Mouse (Mus musculus): ENCODE results near the gene Sh3kbp1. TPM values are rescaled to one million over a fixed set of nuclear protein-coding genes. Genes with fewer than 3 reads are reported as not detected.

Gene Sh3kbp1
- polyA plus RNA-seq, 2 experiments, result 26.7 to 49.8 TPM

DNA sequence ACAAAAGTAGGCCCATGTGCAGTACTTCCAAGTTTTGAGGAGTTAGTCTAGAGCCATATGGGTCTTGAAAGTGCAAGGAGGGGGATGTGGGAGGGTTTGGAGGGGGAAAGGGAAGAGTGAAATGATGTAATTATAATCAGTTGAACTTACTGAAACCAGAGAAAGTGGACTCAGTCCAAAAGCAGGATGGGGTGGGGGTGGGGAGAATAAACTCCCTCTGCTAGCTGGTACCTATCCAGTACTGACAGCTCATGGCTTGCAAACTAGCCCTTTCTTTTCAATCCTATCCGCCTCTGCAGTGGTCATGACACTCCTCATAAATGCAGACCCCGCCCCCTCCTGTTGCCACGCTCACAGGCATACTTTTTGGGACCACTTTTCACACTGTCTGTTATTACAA, 283.5 kb downstream of the Sh3kbp1 start:
- Histone ChIP-seq H3K4me1 (ENCODE audit: control insufficient read depth, insufficient read depth, low read length) (no peaks in the 10 kb centered on the region), H3K4me2 (replicated peaks; ENCODE audit: low read depth, low read length, severe bottlenecking) (no peak overlapping the region), H3K9ac (ENCODE audit: low read depth, low read length, severe bottlenecking) (no peak overlapping the region), H3K27ac (replicated peaks; ENCODE audit: low read depth, low read length) (peak overlapping the region; percentile 33; the same call in 1 of the 2 replicates), H3K4me3 (replicated peaks; ENCODE audit: low read length) (no peak overlapping the region), H3K27me3 (ENCODE audit: control insufficient read depth, insufficient read depth, low read length) (no peaks in the 10 kb centered on the region), H3K9me3 (ENCODE audit: control insufficient read depth, low read length) (no peaks in the 10 kb centered on the region), H3K36me3 (ENCODE audit: control insufficient read depth, insufficient read depth, low read length) (no peaks in the 10 kb centered on the region)
- WGBS, result 59% methylated on average over 3 of the region's 3 CpGs
- TF ChIP-seq POLR2A (IDR thresholded peaks at IDR 0.05; ENCODE audit: borderline replicate concordance, extremely low read depth, insufficient read depth, insufficient read length), result no peak
- DNase-seq (ENCODE audit: low spot score) (peak; percentile 25), ATAC-seq (ENCODE audit: low FRiP score, low read depth) (peak; percentile 74)

GRCm38 (mm10) chrX:159911613-159912012, 284.5 kb downstream of the Sh3kbp1 start:
- WGBS, result 86% methylated on average over 4 of the region's 4 CpGs
- no peak overlapping the region for H3K9ac ChIP-seq (ENCODE audit: low read depth, low read length, severe bottlenecking)
- DNase-seq (ENCODE audit: low spot score), result no peak
- no peaks in the 10 kb centered on the region for H3K27me3 ChIP-seq (ENCODE audit: control insufficient read depth, insufficient read depth, low read length)
- H3K36me3 ChIP-seq (ENCODE audit: control insufficient read depth, insufficient read depth, low read length), result no peaks in the 10 kb centered on the region
- no peaks in the 10 kb centered on the region for H3K4me1 ChIP-seq (ENCODE audit: control insufficient read depth, insufficient read depth, low read length)
- no peak overlapping the region for H3K4me2 ChIP-seq (replicated peaks; ENCODE audit: low read depth, low read length, severe bottlenecking)
- no peak for ATAC-seq (ENCODE audit: low FRiP score, low read depth)
- TF ChIP-seq POLR2A (IDR thresholded peaks at IDR 0.05; ENCODE audit: borderline replicate concordance, extremely low read depth, insufficient read depth, insufficient read length), result no peak
- H3K9me3 ChIP-seq (ENCODE audit: control insufficient read depth, low read length), result no peaks in the 10 kb centered on the region
- H3K4me3 ChIP-seq (replicated peaks; ENCODE audit: low read length), result no peak overlapping the region
- no peak overlapping the region for H3K27ac ChIP-seq (replicated peaks; ENCODE audit: low read depth, low read length)

DNA sequence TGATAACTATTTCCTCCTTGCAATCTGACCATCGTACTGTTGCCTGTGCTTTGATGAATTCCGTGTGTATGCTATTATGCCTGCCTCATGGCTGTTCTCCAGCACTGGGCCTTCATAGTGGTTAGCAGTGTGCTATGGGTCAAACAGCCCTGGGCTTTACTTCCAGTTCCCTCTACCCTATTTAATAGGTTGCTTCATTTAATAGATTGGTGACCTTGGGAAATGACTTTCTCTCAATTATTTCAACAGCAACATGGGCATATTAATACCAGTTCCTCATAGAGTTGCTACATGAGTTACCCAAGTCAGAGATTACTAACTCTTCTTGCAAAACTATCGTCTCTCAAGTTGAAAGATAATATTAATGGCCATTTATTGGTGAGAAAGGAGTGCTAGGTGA, 285.0 kb downstream of the Sh3kbp1 start:
- Histone ChIP-seq H3K4me2 (replicated peaks; ENCODE audit: low read depth, low read length, severe bottlenecking) (no peak overlapping the region), H3K27me3 (ENCODE audit: control insufficient read depth, insufficient read depth, low read length) (no peaks in the 10 kb centered on the region), H3K9me3 (ENCODE audit: control insufficient read depth, low read length) (no peaks in the 10 kb centered on the region), H3K9ac (ENCODE audit: low read depth, low read length, severe bottlenecking) (no peak overlapping the region), H3K27ac (replicated peaks; ENCODE audit: low read depth, low read length) (no peak overlapping the region), H3K36me3 (ENCODE audit: control insufficient read depth, insufficient read depth, low read length) (no peaks in the 10 kb centered on the region), H3K4me3 (replicated peaks; ENCODE audit: low read length) (no peak overlapping the region), H3K4me1 (ENCODE audit: control insufficient read depth, insufficient read depth, low read length) (no peaks in the 10 kb centered on the region)
- ATAC-seq (ENCODE audit: low FRiP score, low read depth), result no peak
- WGBS, result 61% methylated on average over 3 of the region's 3 CpGs
- no peak for DNase-seq (ENCODE audit: low spot score)
- no peak for TF ChIP-seq POLR2A (IDR thresholded peaks at IDR 0.05; ENCODE audit: borderline replicate concordance, extremely low read depth, insufficient read depth, insufficient read length)

- Histone ChIP-seq H3K4me1 (ENCODE audit: control insufficient read depth, insufficient read depth, low read length) (no peaks in the 10 kb centered on the region), H3K27ac (replicated peaks; ENCODE audit: low read depth, low read length) (no peak overlapping the region), H3K9ac (ENCODE audit: low read depth, low read length, severe bottlenecking) (no peak overlapping the region), H3K9me3 (ENCODE audit: control insufficient read depth, low read length) (no peaks in the 10 kb centered on the region), H3K27me3 (ENCODE audit: control insufficient read depth, insufficient read depth, low read length) (no peaks in the 10 kb centered on the region), H3K36me3 (ENCODE audit: control insufficient read depth, insufficient read depth, low read length) (no peaks in the 10 kb centered on the region), H3K4me3 (replicated peaks; ENCODE audit: low read length) (no peak overlapping the region), H3K4me2 (replicated peaks; ENCODE audit: low read depth, low read length, severe bottlenecking) (no peak overlapping the region)
- ATAC-seq (ENCODE audit: low FRiP score, low read depth) (no peak), DNase-seq (ENCODE audit: low spot score) (no peak)
- no peak for TF ChIP-seq POLR2A (IDR thresholded peaks at IDR 0.05; ENCODE audit: borderline replicate concordance, extremely low read depth, insufficient read depth, insufficient read length)
- 58% methylated on average over 3 of the region's 3 CpGs for WGBS
Measured at GRCm38 (mm10) chrX:159913489-159913888, 286.4 kb downstream of the Sh3kbp1 start.

GRCm38 (mm10) chrX:159915125-159915524, 288.1 kb downstream of the Sh3kbp1 start:
- H3K4me2 ChIP-seq (replicated peaks; ENCODE audit: low read depth, low read length, severe bottlenecking), result no peak overlapping the region
- ATAC-seq (ENCODE audit: low FRiP score, low read depth) (no peak), DNase-seq (ENCODE audit: low spot score) (no peak)
- H3K9ac ChIP-seq (ENCODE audit: low read depth, low read length, severe bottlenecking), result no peak overlapping the region
- H3K4me1 ChIP-seq (ENCODE audit: control insufficient read depth, insufficient read depth, low read length), result no peaks in the 10 kb centered on the region
- no peak overlapping the region for H3K4me3 ChIP-seq (replicated peaks; ENCODE audit: low read length)
- H3K27me3 ChIP-seq (ENCODE audit: control insufficient read depth, insufficient read depth, low read length), result no peaks in the 10 kb centered on the region
- H3K27ac ChIP-seq (replicated peaks; ENCODE audit: low read depth, low read length), result no peak overlapping the region
- 50% methylated on average over 1 of the region's 1 CpGs for WGBS
- H3K36me3 ChIP-seq (ENCODE audit: control insufficient read depth, insufficient read depth, low read length), result no peaks in the 10 kb centered on the region
- TF ChIP-seq POLR2A (IDR thresholded peaks at IDR 0.05; ENCODE audit: borderline replicate concordance, extremely low read depth, insufficient read depth, insufficient read length), result no peak
- no peaks in the 10 kb centered on the region for H3K9me3 ChIP-seq (ENCODE audit: control insufficient read depth, low read length)

DNA sequence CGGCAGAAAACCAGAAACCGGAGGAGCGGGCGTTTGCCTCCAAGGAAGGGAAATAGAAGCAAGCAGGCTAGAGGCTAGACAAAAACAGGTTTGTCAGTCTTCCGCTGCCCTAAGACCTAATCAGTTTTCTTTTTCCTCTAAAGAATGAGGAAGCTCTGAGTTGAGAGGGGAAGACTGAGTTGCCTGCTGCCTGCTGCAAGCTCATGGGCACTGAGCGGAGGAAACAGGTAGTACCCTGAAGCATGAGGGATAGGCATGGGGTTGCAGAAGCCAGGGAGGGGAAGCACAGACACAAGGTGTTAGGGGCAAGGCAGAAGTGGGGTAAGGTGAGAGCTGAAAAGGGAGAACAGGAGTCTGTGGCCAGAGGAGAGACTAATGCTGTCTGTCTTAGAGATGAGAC, 297.7 kb downstream of the Sh3kbp1 start:
- Histone ChIP-seq H3K9me3 (ENCODE audit: control insufficient read depth, low read length) (no peaks in the 10 kb centered on the region), H3K9ac (ENCODE audit: low read depth, low read length, severe bottlenecking) (no peak overlapping the region), H3K27ac (replicated peaks; ENCODE audit: low read depth, low read length) (no peak overlapping the region), H3K27me3 (ENCODE audit: control insufficient read depth, insufficient read depth, low read length) (peaks cover 3% of the 10 kb centered on the region; the same call in 1 of the 2 replicates), H3K4me2 (replicated peaks; ENCODE audit: low read depth, low read length, severe bottlenecking) (no peak overlapping the region), H3K36me3 (ENCODE audit: control insufficient read depth, insufficient read depth, low read length) (no peaks in the 10 kb centered on the region), H3K4me3 (replicated peaks; ENCODE audit: low read length) (no peak overlapping the region), H3K4me1 (ENCODE audit: control insufficient read depth, insufficient read depth, low read length) (no peaks in the 10 kb centered on the region)
- ATAC-seq (ENCODE audit: low FRiP score, low read depth), result no peak
- 86% methylated on average over 6 of the region's 6 CpGs for WGBS
- TF ChIP-seq POLR2A (IDR thresholded peaks at IDR 0.05; ENCODE audit: borderline replicate concordance, extremely low read depth, insufficient read depth, insufficient read length), result no peak
- no peak for DNase-seq (ENCODE audit: low spot score)
